Mouse (Mus musculus): ENCODE data around the gene Pde4dip. TPM values are rescaled to one million over a fixed set of nuclear protein-coding genes. Genes with fewer than 3 reads are reported as not detected.
A peak's percentile ranks its signal among the peaks of the same experiment; 100 is the strongest.

Pde4dip gene
- polyA plus RNA-seq, 1 experiment from 2014 or later: 28.1 TPM

DNA sequence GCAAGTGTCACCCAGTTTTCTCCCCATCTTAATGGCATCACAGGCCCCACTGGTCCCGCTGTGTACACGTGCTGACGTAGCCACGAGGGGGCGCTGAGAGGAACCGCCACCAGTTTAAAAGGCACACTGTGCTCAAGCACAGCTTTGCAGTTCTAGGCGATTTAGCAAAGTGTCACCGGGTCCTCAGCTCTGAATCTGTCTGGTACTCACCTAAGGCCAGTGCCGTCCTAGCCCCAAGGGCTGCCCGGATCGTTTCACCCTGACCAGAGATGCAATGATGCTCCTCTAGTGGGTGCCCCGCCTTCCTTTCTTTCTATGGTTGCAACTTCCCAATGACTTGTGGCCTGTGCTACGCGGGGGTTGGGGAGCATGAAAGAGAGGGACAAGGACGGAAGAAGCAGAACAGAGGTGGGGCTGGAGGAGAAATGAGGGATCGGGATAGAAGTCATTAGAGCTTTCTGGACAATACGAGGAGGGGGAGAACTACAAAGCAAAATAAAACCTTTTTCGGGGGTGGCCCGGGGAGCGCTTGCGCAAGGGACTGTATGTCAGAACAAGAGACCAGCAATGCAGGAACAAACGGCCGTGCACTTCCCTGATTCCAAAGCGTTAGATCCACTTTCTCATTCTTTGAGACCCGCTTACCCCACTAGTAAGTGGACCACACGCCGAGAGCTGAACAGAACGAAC, 207.7 kb downstream of the Pde4dip start:
- peak; percentile 75 for ATAC-seq (ENCODE audit: low FRiP score, low TSS enrichment)
- Histone ChIP-seq H3K27ac (ENCODE audit: low read length) (0 out of 2 replicates have a peak overlapping the region, but pooled peaks have one; percentile 3), H3K36me3 (ENCODE audit: insufficient read depth, low read length) (no peaks in the 10 kb centered on the region), H3K9me3 (ENCODE audit: low read length) (no peaks in the 10 kb centered on the region), H3K4me3 (ENCODE audit: low read length) (peak overlapping the region; percentile 51), H3K4me1 (ENCODE audit: insufficient read depth, low read length) (peaks cover 29% of the 10 kb centered on the region), H3K4me2 (replicated peaks; ENCODE audit: low read depth, low read length) (peak overlapping the region; percentile 95), H3K9ac (replicated peaks; ENCODE audit: low read length) (peak overlapping the region; percentile 71), H3K27me3 (ENCODE audit: insufficient read depth, low read length) (peaks cover 4% of the 10 kb centered on the region; the same call in 1 of the 2 replicates)
- WGBS: 1% methylated on average over 28 of the region's 28 CpGs

DNA sequence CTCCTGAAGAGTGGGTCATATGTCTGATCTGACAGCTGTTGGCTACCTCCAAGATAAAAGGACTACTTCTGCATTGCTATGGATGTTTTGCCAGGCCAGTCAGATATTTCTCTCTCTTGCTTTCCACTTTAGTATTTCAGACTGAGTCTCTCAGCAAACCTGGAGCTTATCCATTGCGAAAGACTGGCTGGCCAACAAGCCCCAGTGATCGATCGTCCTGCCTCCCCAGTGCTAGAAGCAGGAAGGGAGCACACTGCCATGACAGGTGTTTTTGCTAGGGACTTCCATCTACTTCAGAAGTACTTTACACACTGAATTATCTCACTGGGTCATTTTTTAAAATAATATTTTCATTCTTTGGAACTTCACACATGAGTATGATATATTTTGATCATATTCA, 210.1 kb downstream of the Pde4dip start:
- Histone ChIP-seq H3K9ac (replicated peaks; ENCODE audit: low read length) (no peak overlapping the region), H3K27me3 (ENCODE audit: insufficient read depth, low read length) (peaks cover 4% of the 10 kb centered on the region; the same call in 1 of the 2 replicates), H3K4me1 (ENCODE audit: insufficient read depth, low read length) (peaks cover 20% of the 10 kb centered on the region), H3K4me2 (replicated peaks; ENCODE audit: low read depth, low read length) (no peak overlapping the region), H3K27ac (ENCODE audit: low read length) (no peak overlapping the region), H3K4me3 (ENCODE audit: low read length) (no peak overlapping the region), H3K9me3 (ENCODE audit: low read length) (no peaks in the 10 kb centered on the region), H3K36me3 (ENCODE audit: insufficient read depth, low read length) (no peaks in the 10 kb centered on the region)
- no peak for ATAC-seq (ENCODE audit: low FRiP score, low TSS enrichment)
- WGBS: 94% methylated on average over 3 of the region's 3 CpGs

DNA sequence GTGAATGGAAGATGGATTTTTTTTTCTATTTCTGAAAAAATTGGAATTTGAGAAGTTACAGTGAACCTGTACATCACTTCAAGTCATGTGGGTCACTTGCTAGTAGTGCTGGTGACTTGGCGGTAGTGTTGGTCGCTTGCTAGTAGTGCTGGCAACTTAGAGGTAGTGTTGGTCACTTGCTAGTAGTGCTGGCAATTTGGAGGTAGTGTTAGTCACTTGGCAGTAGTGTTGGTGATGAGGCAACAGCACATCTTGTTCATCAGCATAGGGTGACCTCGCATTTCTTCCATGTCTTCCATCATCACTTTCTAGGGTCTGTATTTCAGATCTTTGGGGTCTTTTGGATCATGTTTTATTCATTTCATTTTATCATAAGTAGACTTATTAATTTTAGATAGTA, 212.4 kb downstream of the Pde4dip start:
- Histone ChIP-seq H3K4me1 (ENCODE audit: insufficient read depth, low read length) (0 out of 2 replicates have a peak, but pooled peaks cover 5% of the 10 kb centered on the region), H3K4me3 (ENCODE audit: low read length) (no peak overlapping the region), H3K9me3 (ENCODE audit: low read length) (no peaks in the 10 kb centered on the region), H3K27me3 (ENCODE audit: insufficient read depth, low read length) (no peaks in the 10 kb centered on the region), H3K36me3 (ENCODE audit: insufficient read depth, low read length) (peaks cover 2% of the 10 kb centered on the region; the same call in 1 of the 2 replicates), H3K27ac (ENCODE audit: low read length) (no peak overlapping the region), H3K9ac (replicated peaks; ENCODE audit: low read length) (no peak overlapping the region), H3K4me2 (replicated peaks; ENCODE audit: low read depth, low read length) (no peak overlapping the region)
- 95% methylated on average over 3 of the region's 3 CpGs for WGBS
- ATAC-seq (ENCODE audit: low FRiP score, low TSS enrichment): no peak

DNA sequence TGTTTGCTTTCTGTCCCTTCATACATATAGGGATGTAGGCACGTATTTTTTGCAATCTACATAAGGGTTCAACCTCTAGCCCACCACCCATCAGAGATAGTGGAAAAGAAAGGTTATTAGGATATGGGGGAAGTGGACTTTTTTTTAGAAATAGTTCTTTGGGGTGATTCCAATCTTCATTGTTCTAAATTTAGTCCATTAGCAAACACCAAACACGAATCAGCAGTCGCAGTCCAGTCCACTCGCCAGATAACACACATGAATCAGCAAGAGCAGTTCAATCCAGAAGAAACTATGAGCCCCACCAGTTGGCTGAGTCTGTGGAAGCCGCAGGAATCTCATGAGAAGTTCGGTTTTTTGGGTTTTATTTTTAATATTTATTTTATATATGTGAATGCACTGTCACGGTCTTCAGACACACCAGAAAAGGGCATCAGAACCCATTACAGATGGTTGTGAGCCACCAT, 213.8 kb downstream of the Pde4dip start, which contains the start of gene Gm17651:
TSS of gene Gm17651 (minus strand) at position 51 of the 467 bp plus-strand sequence.
- no peak for ATAC-seq (ENCODE audit: low FRiP score, low TSS enrichment)
- 90% methylated on average over 7 of the region's 7 CpGs for WGBS
- H3K4me1 ChIP-seq (ENCODE audit: insufficient read depth, low read length): no peaks in the 10 kb centered on the region

DNA sequence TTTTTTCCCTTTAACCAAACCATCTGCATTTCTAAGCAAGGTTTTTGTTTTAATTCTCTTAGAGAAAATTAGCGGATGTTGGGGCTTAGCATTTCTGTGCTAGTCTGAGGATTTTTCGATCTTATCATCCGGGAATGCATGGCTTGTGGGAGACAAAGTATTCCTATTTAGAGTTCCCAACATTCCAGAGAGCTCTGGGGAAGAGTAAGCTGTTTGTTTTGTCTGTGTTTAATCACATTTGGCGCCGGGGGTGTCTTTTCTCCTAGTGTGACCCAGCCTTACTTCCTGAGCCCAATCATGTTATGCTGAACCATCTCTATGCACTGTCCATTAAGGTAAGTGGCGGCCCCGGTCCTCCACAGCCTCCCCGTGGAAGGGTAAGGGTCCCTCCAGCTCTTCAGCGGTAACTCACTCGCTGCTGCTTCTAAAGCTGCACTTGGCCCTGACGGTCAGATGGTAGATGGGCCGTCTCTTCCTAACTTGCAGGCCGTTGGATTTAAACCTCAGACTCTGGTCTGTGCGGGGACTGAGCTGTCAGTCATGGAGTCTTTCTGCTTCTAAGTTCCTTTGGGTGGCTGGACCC, 221.3 kb downstream of the Pde4dip start:
- Histone ChIP-seq H3K27me3 (ENCODE audit: insufficient read depth, low read length) (no peaks in the 10 kb centered on the region), H3K4me3 (ENCODE audit: low read length) (no peak overlapping the region), H3K9ac (replicated peaks; ENCODE audit: low read length) (no peak overlapping the region), H3K4me2 (replicated peaks; ENCODE audit: low read depth, low read length) (no peak overlapping the region), H3K4me1 (ENCODE audit: insufficient read depth, low read length) (no peaks in the 10 kb centered on the region), H3K9me3 (ENCODE audit: low read length) (no peaks in the 10 kb centered on the region), H3K27ac (ENCODE audit: low read length) (no peak overlapping the region), H3K36me3 (ENCODE audit: insufficient read depth, low read length) (peaks cover 25% of the 10 kb centered on the region)
- 84% methylated on average over 14 of the region's 14 CpGs for WGBS
- no peak for ATAC-seq (ENCODE audit: low FRiP score, low TSS enrichment)

More for the DNA sequence above, 213.8 kb downstream of the Pde4dip start, which contains the start of gene Gm17651:
- peaks cover 11% of the 10 kb centered on the region for H3K36me3 ChIP-seq (ENCODE audit: insufficient read depth, low read length)
- no peak within 1 kb of the TSS for H3K4me2 ChIP-seq (replicated peaks; ENCODE audit: low read depth, low read length)
- no peak within 1 kb of the TSS for H3K9ac ChIP-seq (replicated peaks; ENCODE audit: low read length)
- no peaks in the 10 kb centered on the region for H3K9me3 ChIP-seq (ENCODE audit: low read length)
- no peaks in the 10 kb centered on the region for H3K27me3 ChIP-seq (ENCODE audit: insufficient read depth, low read length)
- no peak within 1 kb of the TSS for H3K27ac ChIP-seq (ENCODE audit: low read length)
- H3K4me3 ChIP-seq (ENCODE audit: low read length): no peak within 1 kb of the TSS

DNA sequence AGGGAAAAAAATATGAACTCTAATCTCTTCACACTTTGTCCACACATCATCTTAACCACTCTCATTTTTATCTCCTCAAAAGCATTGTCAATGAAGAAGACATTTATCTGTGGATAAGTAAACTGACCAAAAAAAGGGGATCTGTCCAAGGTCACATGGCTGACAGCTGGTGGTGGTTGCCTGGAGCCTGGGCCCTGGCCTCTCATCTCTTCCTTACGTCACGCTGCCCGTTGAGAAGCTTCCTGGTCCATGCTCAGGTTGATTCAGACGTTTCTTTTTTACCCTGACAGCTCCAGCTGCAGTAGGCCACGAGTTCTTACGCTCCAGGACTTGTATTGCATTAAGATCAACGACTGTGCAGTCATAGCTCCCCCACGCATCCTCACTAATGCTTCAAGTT, 222.4 kb downstream of the Pde4dip start:
- 76% methylated on average over 8 of the region's 8 CpGs for WGBS
- no peaks in the 10 kb centered on the region for H3K9me3 ChIP-seq (ENCODE audit: low read length)
- H3K4me2 ChIP-seq (replicated peaks; ENCODE audit: low read depth, low read length): no peak overlapping the region
- H3K4me3 ChIP-seq (ENCODE audit: low read length): no peak overlapping the region
- no peaks in the 10 kb centered on the region for H3K4me1 ChIP-seq (ENCODE audit: insufficient read depth, low read length)
- H3K27ac ChIP-seq (ENCODE audit: low read length): no peak overlapping the region
- no peak for ATAC-seq (ENCODE audit: low FRiP score, low TSS enrichment)
- peaks cover 24% of the 10 kb centered on the region for H3K36me3 ChIP-seq (ENCODE audit: insufficient read depth, low read length)
- no peak overlapping the region for H3K9ac ChIP-seq (replicated peaks; ENCODE audit: low read length)
- no peaks in the 10 kb centered on the region for H3K27me3 ChIP-seq (ENCODE audit: insufficient read depth, low read length)

DNA sequence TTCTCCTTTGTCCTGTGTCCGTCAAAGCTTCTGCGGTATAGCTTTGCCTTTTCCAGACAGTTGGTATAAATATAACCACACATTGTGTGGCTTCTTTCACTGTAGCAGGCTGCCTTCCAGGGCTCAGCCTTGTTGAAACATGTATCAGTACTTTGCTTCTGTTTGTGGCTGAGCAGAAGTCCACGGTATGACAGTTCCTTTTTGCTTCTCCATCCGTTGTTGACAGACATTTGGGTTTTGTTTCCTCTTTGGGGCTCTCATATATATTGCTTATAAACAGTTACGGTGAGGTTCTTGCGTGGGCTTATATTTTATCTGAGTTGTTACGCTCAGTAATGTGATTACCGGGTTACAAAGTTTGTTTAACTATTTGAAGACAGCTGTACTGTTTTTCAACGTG, 223.0 kb downstream of the Pde4dip start:
- H3K27me3 ChIP-seq (ENCODE audit: insufficient read depth, low read length): no peaks in the 10 kb centered on the region
- H3K4me1 ChIP-seq (ENCODE audit: insufficient read depth, low read length): no peaks in the 10 kb centered on the region
- 87% methylated on average over 9 of the region's 9 CpGs for WGBS
- H3K9ac ChIP-seq (replicated peaks; ENCODE audit: low read length): no peak overlapping the region
- no peak overlapping the region for H3K4me3 ChIP-seq (ENCODE audit: low read length)
- H3K9me3 ChIP-seq (ENCODE audit: low read length): no peaks in the 10 kb centered on the region
- H3K36me3 ChIP-seq (ENCODE audit: insufficient read depth, low read length): peaks cover 21% of the 10 kb centered on the region
- no peak overlapping the region for H3K27ac ChIP-seq (ENCODE audit: low read length)
- no peak overlapping the region for H3K4me2 ChIP-seq (replicated peaks; ENCODE audit: low read depth, low read length)
- ATAC-seq (ENCODE audit: low FRiP score, low TSS enrichment): no peak

DNA sequence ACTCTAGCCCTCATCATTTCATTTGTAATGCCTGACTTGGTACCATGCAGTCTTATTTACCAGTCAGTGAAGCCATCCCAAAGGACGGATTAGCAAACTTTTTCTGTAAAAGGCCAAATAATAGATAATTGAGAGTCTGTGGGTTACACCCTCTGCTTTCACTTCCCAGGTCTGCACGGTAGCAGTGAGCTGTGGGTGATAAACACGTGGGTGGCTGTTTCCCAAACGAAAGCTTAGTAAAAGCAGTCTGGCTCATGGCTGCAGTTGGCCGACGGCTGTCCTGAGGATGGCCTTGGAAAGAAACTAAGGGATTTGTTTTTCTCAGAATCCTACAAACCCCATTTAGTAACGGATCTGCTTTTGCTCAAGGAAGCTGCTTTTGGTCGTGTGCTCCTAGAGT, 227.3 kb downstream of the Pde4dip start:
- no peak overlapping the region for H3K27ac ChIP-seq (ENCODE audit: low read length)
- peaks cover 5% of the 10 kb centered on the region for H3K36me3 ChIP-seq (ENCODE audit: insufficient read depth, low read length)
- 74% methylated on average over 8 of the region's 8 CpGs for WGBS

DNA sequence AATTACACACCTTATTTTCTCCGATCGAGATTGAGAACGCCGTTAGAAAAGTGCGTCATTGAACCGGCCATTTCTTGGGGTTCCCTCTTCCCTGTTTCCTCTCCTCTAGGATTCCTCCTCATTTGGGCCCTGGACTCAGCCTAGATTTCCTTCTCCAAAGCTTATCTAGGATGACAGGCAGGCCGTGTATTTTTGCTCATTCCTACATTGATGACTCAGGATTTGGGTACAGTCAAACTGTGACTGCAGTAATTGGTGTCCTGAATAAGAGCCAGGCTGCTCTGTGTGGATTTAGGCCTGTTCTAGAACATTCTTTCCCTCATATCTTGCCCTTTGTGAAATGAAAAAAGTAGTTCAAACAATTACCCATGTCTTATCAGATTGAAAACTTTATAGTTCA, 228.8 kb downstream of the Pde4dip start:
- H3K9me3 ChIP-seq (ENCODE audit: low read length): peaks cover 3% of the 10 kb centered on the region; the same call in 1 of the 2 replicates
- peaks cover 16% of the 10 kb centered on the region for H3K4me1 ChIP-seq (ENCODE audit: insufficient read depth, low read length)
- H3K4me2 ChIP-seq (replicated peaks; ENCODE audit: low read depth, low read length): 0 out of 2 replicates have a peak overlapping the region, but pooled peaks have one; percentile 87

More for the DNA sequence above, 227.3 kb downstream of the Pde4dip start:
- no peak overlapping the region for H3K9ac ChIP-seq (replicated peaks; ENCODE audit: low read length)
- no peaks in the 10 kb centered on the region for H3K9me3 ChIP-seq (ENCODE audit: low read length)
- no peak overlapping the region for H3K4me2 ChIP-seq (replicated peaks; ENCODE audit: low read depth, low read length)
- no peaks in the 10 kb centered on the region for H3K27me3 ChIP-seq (ENCODE audit: insufficient read depth, low read length)
- H3K4me1 ChIP-seq (ENCODE audit: insufficient read depth, low read length): peaks cover 16% of the 10 kb centered on the region
- ATAC-seq (ENCODE audit: low FRiP score, low TSS enrichment): no peak
- no peak overlapping the region for H3K4me3 ChIP-seq (ENCODE audit: low read length)

More for the DNA sequence above, 228.8 kb downstream of the Pde4dip start:
- WGBS: 87% methylated on average over 7 of the region's 7 CpGs
- H3K4me3 ChIP-seq (ENCODE audit: low read length): no peak overlapping the region
- H3K27me3 ChIP-seq (ENCODE audit: insufficient read depth, low read length): no peaks in the 10 kb centered on the region
- H3K9ac ChIP-seq (replicated peaks; ENCODE audit: low read length): no peak overlapping the region
- no peak for ATAC-seq (ENCODE audit: low FRiP score, low TSS enrichment)
- peaks cover 5% of the 10 kb centered on the region for H3K36me3 ChIP-seq (ENCODE audit: insufficient read depth, low read length)
- H3K27ac ChIP-seq (ENCODE audit: low read length): no peak overlapping the region
